Mouse (Mus musculus) urinary bladder, adult 2 months (tissue): Measurements from ENCODE around the gene Uspl1. TPM values are rescaled to one million over a fixed set of nuclear protein-coding genes. Genes with fewer than 3 reads are reported as not detected.
"Not testable (repeated sequence)": the region's sequence is repeated elsewhere in the genome, so short reads cannot be mapped to it uniquely, and the experiment has no call there.

Experiments used
- DNase-seq: peaks from one replicate; pipeline ENCODE4 v3.0.0; 2022; ENCODE audit warnings: low spot score
- polyA plus RNA-seq: library from polyadenylated mRNA; depleted of rRNA; stranded (reverse); fragments of >200 nt; gene quantifications from 2 replicates; pipeline ENCODE4 v1.2.3, GENCODE M21; 2012; rRNA removed

Uspl1 gene
- polyA plus RNA-seq, result 16.9 and 21.6 TPM in 2 replicates

- peak; percentile 100 for DNase-seq
These were observed at the start of gene Uspl1, which contains the start of gene Hmgb1 for GRCm38 (mm10) chr5:149184104-149184843. TSS of gene Uspl1 (plus strand) at chr5:149184350. TSS of gene Hmgb1 (minus strand) at chr5:149184489.

GRCm38 (mm10) chr5:149134751-149135454 lies 49.2 kb upstream of the Uspl1 start:
- no peak for DNase-seq

- no peak for DNase-seq
These were observed 48.4 kb upstream of the Uspl1 start for GRCm38 (mm10) chr5:149135455-149136354.

- no peak for DNase-seq
These were observed 47.2 kb upstream of the Uspl1 start for GRCm38 (mm10) chr5:149136933-149137365.

DNA sequence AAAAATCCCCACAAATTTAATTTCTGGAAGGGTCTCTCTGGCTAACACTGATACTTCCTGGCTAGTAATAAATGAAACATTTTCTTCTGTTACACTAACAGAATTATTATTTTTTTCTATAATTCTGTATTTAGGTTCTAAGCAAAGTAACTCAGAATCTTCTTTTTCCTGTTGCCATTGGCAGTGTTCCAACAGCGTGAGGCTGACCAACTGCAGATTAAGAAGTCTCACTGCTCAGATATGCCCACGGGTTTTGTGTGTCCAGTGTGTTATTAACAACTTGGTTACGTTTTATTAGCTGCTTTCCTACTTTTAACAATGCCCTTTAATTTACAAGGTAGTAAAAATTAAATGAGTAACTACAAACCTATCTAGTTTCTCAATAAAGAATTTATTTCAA lies 46.7 kb upstream of the Uspl1 start:
- no peak for DNase-seq

GRCm38 (mm10) chr5:149138087-149138486 lies 46.1 kb upstream of the Uspl1 start:
- not testable (repeated sequence) for DNase-seq

DNA sequence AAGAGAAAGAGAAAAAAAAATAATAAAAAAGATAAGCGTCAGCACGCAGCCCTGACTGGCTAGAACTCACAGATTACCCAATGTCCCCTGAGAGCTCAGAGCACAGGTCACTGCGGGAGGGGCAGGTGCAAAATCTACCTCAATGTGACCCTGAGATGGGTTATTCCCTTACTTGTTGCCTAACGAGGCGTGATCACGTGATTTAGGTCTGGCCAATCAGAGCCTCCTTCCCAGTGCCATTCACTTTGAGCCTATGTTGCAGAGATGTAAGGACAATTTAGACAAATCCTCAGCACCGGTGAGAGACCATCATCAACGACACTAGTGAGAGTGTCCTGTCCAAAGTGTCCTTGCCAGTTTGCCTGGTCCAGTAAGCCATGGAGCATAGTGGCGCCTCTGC lies 43.8 kb upstream of the Uspl1 start:
- no peak for DNase-seq

GRCm38 (mm10) chr5:149141155-149141554 lies 43.0 kb upstream of the Uspl1 start:
- not testable (repeated sequence) for DNase-seq

GRCm38 (mm10) chr5:149143766-149144375 lies 40.3 kb upstream of the Uspl1 start:
- peak; percentile 39 for DNase-seq

GRCm38 (mm10) chr5:149146691-149147090 lies 37.5 kb upstream of the Uspl1 start:
- no peak for DNase-seq

DNA sequence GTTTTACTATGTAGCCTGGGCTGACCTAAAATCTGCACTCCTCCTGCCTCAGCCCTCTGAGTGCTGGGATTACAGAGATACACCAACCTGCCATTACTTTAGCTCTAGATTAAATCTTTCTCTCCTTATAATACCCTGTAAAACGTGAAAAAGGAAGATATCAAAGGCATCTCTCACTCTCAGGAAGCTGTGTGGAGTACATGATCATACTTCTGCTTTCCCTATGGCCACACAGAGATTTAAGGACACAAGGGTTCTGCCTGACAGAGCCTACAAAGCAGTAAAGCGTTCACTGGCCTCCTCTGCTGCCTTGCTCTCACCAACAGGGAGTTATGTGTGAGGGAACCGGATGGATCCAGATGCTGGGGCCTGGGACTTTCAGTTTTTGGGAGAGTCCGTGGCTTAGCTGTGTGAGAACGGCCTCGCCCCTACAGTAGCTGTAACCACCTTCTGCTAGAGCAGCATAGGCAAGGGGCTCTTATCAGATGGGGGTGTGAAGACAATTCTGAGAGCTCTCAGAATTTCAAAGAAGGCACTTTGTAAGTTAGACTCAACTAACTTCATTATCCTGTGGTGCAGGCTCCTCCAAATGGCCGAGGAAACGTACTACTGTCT lies 36.7 kb upstream of the Uspl1 start:
- no peak for DNase-seq

DNA sequence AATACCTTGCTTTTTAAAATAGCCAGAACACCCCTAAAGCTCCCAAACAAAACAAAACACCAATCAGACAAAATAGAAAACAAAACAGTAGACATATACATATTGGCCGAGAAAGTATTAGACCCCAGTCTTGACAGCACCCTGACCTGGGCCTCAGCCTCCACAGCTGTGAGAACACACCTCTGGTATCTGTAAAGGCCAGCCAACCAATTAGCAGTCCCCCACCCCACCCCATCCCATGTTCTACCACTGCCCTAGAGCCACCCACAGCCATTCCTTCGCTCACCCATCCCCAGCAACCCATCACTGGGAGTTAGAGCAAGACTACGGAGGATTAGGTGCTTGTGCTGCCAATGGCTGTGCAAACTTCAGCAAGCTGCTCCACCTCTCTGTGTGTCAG lies 33.3 kb upstream of the Uspl1 start:
- DNase-seq, result no peak

- no peak for DNase-seq
These were observed 31.9 kb upstream of the Uspl1 start for GRCm38 (mm10) chr5:149152063-149152773.

DNA sequence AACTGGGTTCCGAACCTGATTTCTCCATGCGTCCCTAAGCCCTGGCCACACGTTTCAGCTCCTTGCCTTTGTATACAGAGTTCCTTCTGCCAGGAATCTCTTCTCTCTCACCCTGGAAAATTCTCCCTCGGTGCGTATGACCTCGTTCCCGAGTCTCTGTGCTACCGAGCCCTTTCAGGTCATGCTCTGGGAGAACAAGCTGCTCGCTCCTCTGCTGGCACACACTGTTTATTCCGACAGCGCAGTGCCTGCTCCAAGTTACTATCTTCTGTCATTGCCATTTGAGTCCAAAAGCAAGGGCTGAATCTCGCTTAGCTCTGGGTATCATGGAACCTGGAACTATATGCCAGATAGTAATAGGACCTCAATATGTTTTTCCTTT lies 31.4 kb upstream of the Uspl1 start:
- DNase-seq, result no peak

DNA sequence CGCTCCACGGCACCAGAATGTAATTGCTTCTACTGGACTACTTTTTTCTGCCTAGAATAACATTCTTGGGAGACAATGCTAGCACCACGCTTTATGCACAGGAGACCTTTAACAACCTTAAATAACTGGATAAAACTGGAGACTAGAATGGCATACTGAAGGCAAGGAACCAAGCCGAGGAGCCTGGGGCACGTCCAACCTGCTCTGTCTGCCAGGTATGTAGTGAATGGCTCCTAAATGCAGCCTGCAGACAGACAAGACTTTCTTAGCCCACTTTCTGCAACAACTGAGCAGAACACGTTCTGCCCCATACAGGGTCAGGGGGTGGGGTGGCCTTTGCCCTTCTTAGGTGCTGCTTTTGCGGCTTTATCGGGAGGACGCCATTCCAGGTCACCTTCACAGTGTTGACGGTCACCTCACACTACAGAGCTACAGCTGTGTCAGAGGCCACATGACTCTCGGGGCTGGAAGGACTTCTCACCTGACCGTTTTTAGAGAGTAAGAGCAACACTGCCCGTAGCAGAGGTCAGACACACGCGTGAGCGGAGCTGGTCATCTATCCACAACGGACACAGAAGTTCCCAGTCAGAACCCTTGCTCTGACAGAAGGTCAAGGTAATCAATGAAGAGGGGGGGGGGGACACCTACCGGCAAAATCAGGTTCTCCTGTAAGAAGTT lies 27.1 kb upstream of the Uspl1 start:
- no peak for DNase-seq

DNA sequence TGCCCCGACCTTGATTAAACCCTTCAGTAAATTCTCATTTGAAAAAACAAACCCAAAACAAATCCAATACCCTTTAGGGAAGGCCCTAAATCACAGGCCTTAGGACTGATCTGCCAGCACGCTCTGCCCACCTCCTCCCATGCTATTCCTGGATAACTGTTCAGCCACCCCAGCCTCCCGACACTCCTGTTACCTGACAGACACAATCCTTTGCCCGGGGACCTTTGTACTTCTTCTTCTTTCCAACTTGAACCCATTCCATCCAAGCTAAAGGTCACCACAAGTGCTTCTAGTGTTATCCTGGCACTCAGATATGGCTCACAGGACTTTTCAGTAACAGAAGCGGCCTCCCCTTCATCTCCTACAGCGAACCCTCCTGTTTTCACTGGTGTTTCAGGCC lies 25.1 kb upstream of the Uspl1 start:
- no peak for DNase-seq

GRCm38 (mm10) chr5:149160469-149160868 lies 23.7 kb upstream of the Uspl1 start:
- DNase-seq, result no peak

- no peak for DNase-seq
These were observed 21.3 kb upstream of the Uspl1 start for GRCm38 (mm10) chr5:149162890-149163289.

GRCm38 (mm10) chr5:149164881-149165280 lies 19.3 kb upstream of the Uspl1 start:
- DNase-seq, result no peak

- DNase-seq, result no peak
These were observed 18.1 kb upstream of the Uspl1 start for GRCm38 (mm10) chr5:149166011-149166410.
